ENCODE assay signal across 10 mouse cellular contexts in the genomic region with DNA sequence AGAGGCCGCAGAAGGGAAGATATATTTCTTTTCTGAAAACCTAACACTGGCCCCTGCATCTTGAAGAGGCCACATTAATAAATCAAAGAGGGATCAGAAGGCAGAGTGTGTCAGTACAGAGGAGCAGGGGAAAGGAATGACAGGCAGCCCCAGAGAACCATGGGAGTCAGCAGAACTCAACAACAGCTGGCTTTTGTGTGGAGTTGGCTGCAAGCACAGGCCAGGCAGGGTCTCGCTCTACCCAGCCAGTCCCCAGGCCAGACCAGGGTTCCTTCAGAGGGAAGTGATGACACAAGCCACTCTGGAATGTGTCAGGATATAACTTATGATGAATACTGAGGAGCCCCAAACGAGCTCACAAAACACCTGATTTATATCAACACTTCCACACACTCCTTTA. TPM values are rescaled to one million over a fixed set of nuclear protein-coding genes. Genes with fewer than 3 reads are reported as not detected.
DNase-seq lines count a peak whose midpoint lies in the region; ATAC-seq lines count a peak whose summit lies in the region.
"Had no signal": no experiment of that assay in that cellular context is flagged by ENCODE, and none has a peak within 500 bp of the region (broad histone marks: within the 10 kb centered on the region; RNA-seq: fewer than 3 reads in every experiment).

No protein-coding gene starts in this region.

- H3K9me3 ChIP-seq in embryonic facial prominence, embryonic 15.5 days (replicated peaks): no peaks in the 10 kb centered on the region
- H3K9me3 ChIP-seq in heart, embryonic 13.5 days: no peaks in the 10 kb centered on the region
- H3K9me3 ChIP-seq in kidney, embryonic 15.5 days (replicated peaks): no peaks in the 10 kb centered on the region
- no peaks in the 10 kb centered on the region for H3K9me3 ChIP-seq in midbrain, embryonic 10.5 days (replicated peaks)
- H3K9me3 ChIP-seq: forebrain, embryonic 13.5 days; neural tube, embryonic 12.5 days had no signal

- peaks cover 25% of the 10 kb centered on the region for H3K36me3 ChIP-seq in embryonic facial prominence, embryonic 15.5 days
- peaks cover 57% of the 10 kb centered on the region for H3K36me3 ChIP-seq in heart, embryonic 13.5 days
- peaks cover 30% of the 10 kb centered on the region for H3K36me3 ChIP-seq in kidney, embryonic 15.5 days
- H3K36me3 ChIP-seq in midbrain, embryonic 10.5 days: peaks cover 38% of the 10 kb centered on the region

- H3K27ac ChIP-seq in embryonic facial prominence, embryonic 15.5 days (replicated peaks): no peak overlapping the region
- peak overlapping the region; percentile 80 for H3K27ac ChIP-seq in heart, embryonic 13.5 days (replicated peaks)
- peak overlapping the region; percentile 84 for H3K27ac ChIP-seq in kidney, embryonic 15.5 days
- H3K27ac ChIP-seq in midbrain, embryonic 10.5 days (replicated peaks): no peak overlapping the region
- H3K27ac ChIP-seq: forebrain, embryonic 13.5 days had no signal

- no peaks in the 10 kb centered on the region for H3K4me1 ChIP-seq in embryonic facial prominence, embryonic 15.5 days
- peaks cover 29% of the 10 kb centered on the region for H3K4me1 ChIP-seq in heart, embryonic 13.5 days
- H3K4me1 ChIP-seq in kidney, embryonic 15.5 days: peaks cover 36% of the 10 kb centered on the region
- peaks cover 11% of the 10 kb centered on the region for H3K4me1 ChIP-seq in midbrain, embryonic 10.5 days
- H3K4me1 ChIP-seq: forebrain, embryonic 13.5 days; neural tube, embryonic 12.5 days had no signal

- DNase-seq in lung, postnatal 10 days: peak; percentile 57
- DNase-seq in cerebellum, adult 18-20 months: no peak
- DNase-seq in retina, postnatal 1 day: no peak
- no peak for DNase-seq in midbrain, embryonic 10.5 days (ENCODE audit: low spot score)
- DNase-seq: cerebellum, adult 2 months had no signal

- peak; percentile 39; the same call in 1 of the 2 replicates for ATAC-seq in embryonic facial prominence, embryonic 15.5 days (ENCODE audit: insufficient number of reproducible peaks, low FRiP score, low TSS enrichment, low read depth)
- ATAC-seq in heart, embryonic 13.5 days (ENCODE audit: extremely low read depth, insufficient number of reproducible peaks, low FRiP score, low TSS enrichment): peak; percentile 61; the same call in 1 of the 2 replicates
- peak; percentile 88 for ATAC-seq in kidney, embryonic 15.5 days (replicated peaks; ENCODE audit: low FRiP score)
- ATAC-seq: forebrain, embryonic 13.5 days had no signal

- H3K4me3 ChIP-seq in embryonic facial prominence, embryonic 15.5 days (replicated peaks): no peak overlapping the region
- H3K4me3 ChIP-seq in heart, embryonic 13.5 days: 0 out of 2 replicates have a peak overlapping the region, but pooled peaks have one; percentile 2
- no peak overlapping the region for H3K4me3 ChIP-seq in kidney, embryonic 15.5 days (replicated peaks)
- no peak overlapping the region for H3K4me3 ChIP-seq in midbrain, embryonic 10.5 days
- H3K4me3 ChIP-seq: forebrain, embryonic 13.5 days; neural tube, embryonic 12.5 days had no signal

- no peaks in the 10 kb centered on the region for H3K27me3 ChIP-seq in embryonic facial prominence, embryonic 15.5 days
- H3K27me3 ChIP-seq in heart, embryonic 13.5 days (replicated peaks): no peaks in the 10 kb centered on the region
- no peaks in the 10 kb centered on the region for H3K27me3 ChIP-seq in kidney, embryonic 15.5 days
- no peaks in the 10 kb centered on the region for H3K27me3 ChIP-seq in midbrain, embryonic 10.5 days (ENCODE audit: low read depth, poor library complexity, severe bottlenecking)
- H3K27me3 ChIP-seq: forebrain, embryonic 13.5 days; neural tube, embryonic 12.5 days had no signal

- WGBS in embryonic facial prominence, embryonic 15.5 days: 60% methylated on average over 3 of the region's 3 CpGs
- WGBS in heart, embryonic 13.5 days: 35% methylated on average over 3 of the region's 3 CpGs
- 20% methylated on average over 3 of the region's 3 CpGs for WGBS in kidney, embryonic 15.5 days
- WGBS in midbrain, embryonic 10.5 days: 82% methylated on average over 3 of the region's 3 CpGs

- no peak overlapping the region for H3K9ac ChIP-seq in embryonic facial prominence, embryonic 15.5 days
- H3K9ac ChIP-seq in heart, embryonic 13.5 days: peak overlapping the region; percentile 59
- H3K9ac ChIP-seq in kidney, embryonic 15.5 days: no peak overlapping the region
- H3K9ac ChIP-seq: forebrain, embryonic 13.5 days; neural tube, embryonic 12.5 days had no signal

- no peak overlapping the region for H3K4me2 ChIP-seq in embryonic facial prominence, embryonic 15.5 days (replicated peaks)
- peak overlapping the region; percentile 30 for H3K4me2 ChIP-seq in heart, embryonic 13.5 days
- no peak overlapping the region for H3K4me2 ChIP-seq in kidney, embryonic 15.5 days
- H3K4me2 ChIP-seq: forebrain, embryonic 13.5 days; neural tube, embryonic 12.5 days had no signal

RNA-seq across cellular contexts. Expression of a gene that starts 11.9 kb away (rescaled TPM):
- polyA plus RNA-seq in embryonic facial prominence, embryonic 15.5 days (2015; fragmentation: Nextera tagmentation; extraction: Ambion mirVana): 41.3 and 41.4 TPM in 2 replicates
- polyA plus RNA-seq in heart, embryonic 13.5 days (2015; fragmentation: Nextera tagmentation; extraction: Ambion mirVana): 55.9 and 60.9 TPM in 2 replicates
- 51.6 and 54.7 TPM in 2 replicates for polyA plus RNA-seq in kidney, embryonic 15.5 days (2015; fragmentation: Nextera tagmentation; extraction: Ambion mirVana)
- 66.6 and 68.3 TPM in 2 replicates for polyA plus RNA-seq in midbrain, embryonic 10.5 days (2016; fragmentation: Nextera tagmentation; extraction: Ambion mirVana)

Comparison
In these comparisons a context has a peak if more than half of its experiments do, and no peak if none do; other contexts are left out.
1. H3K27ac ChIP-seq: peak in heart, embryonic 13.5 days (single experiment) and kidney, embryonic 15.5 days (single experiment); none in embryonic facial prominence, embryonic 15.5 days (single experiment) and midbrain, embryonic 10.5 days (single experiment).
2. Peak in every context shown above with its lines, with median percentiles within 50 percentile points of each other: ATAC-seq.